Mouse (Mus musculus): ENCODE data around the gene Ctsc. TPM values are rescaled to one million over a fixed set of nuclear protein-coding genes. Genes with fewer than 3 reads are reported as not detected.
"Not testable (repeated sequence)": the region's sequence is repeated elsewhere in the genome, so short reads cannot be mapped to it uniquely, and the experiment has no call there.

Gene Ctsc
- 24.2 and 25.5 TPM in 2 replicates for polyA plus RNA-seq (2014; fragmentation: Nextera tagmentation; extraction: Ambion mirVana)

GRCm38 (mm10) chr7:88277858-88278627, at the start of gene Ctsc:
Gene Ctsc, plus strand, starts transcription at chr7:88278085.
- H3K27ac ChIP-seq (replicated peaks; ENCODE audit: low read depth, low read length) = no peak within 1 kb of the TSS
- peak; percentile 88 for ATAC-seq (replicated peaks; ENCODE audit: insufficient number of reproducible peaks, low FRiP score, low TSS enrichment, low read depth)
- 1% methylated on average over 34 of the region's 34 CpGs for WGBS

GRCm38 (mm10) chr7:88229051-88229450, 48.8 kb upstream of the Ctsc start:
- ATAC-seq (replicated peaks; ENCODE audit: insufficient number of reproducible peaks, low FRiP score, low TSS enrichment, low read depth) = no peak
- 63% methylated on average over 2 of the region's 2 CpGs for WGBS

More at GRCm38 (mm10) chr7:88277858-88278627, at the start of gene Ctsc:
- peak; percentile 84 for DNase-seq (ENCODE audit: low spot score)
- Histone ChIP-seq H3K27me3 (ENCODE audit: control insufficient read depth, insufficient read depth, low read length) (no peaks in the 10 kb centered on the region), H3K36me3 (replicated peaks; ENCODE audit: control insufficient read depth, insufficient read depth, low read depth, low read length) (no peaks in the 10 kb centered on the region), H3K9me3 (replicated peaks; ENCODE audit: control insufficient read depth, low read length) (no peaks in the 10 kb centered on the region), H3K9ac (replicated peaks; ENCODE audit: low read length) (peak within 1 kb of the TSS; percentile 67), H3K4me2 (ENCODE audit: low read depth, low read length) (peak within 1 kb of the TSS; percentile 91), H3K4me3 (ENCODE audit: low read depth, low read length) (peak within 1 kb of the TSS; percentile 44), H3K4me1 (ENCODE audit: control insufficient read depth, insufficient read depth, low read length) (no peaks in the 10 kb centered on the region)

GRCm38 (mm10) chr7:88230121-88230520, 47.8 kb upstream of the Ctsc start:
- Histone ChIP-seq H3K27me3 (ENCODE audit: control insufficient read depth, insufficient read depth, low read length) (no peaks in the 10 kb centered on the region), H3K9me3 (replicated peaks; ENCODE audit: control insufficient read depth, low read length) (no peaks in the 10 kb centered on the region), H3K36me3 (replicated peaks; ENCODE audit: control insufficient read depth, insufficient read depth, low read depth, low read length) (no peaks in the 10 kb centered on the region), H3K4me3 (ENCODE audit: low read depth, low read length) (no peak overlapping the region), H3K4me2 (ENCODE audit: low read depth, low read length) (no peak overlapping the region), H3K9ac (replicated peaks; ENCODE audit: low read length) (no peak overlapping the region), H3K27ac (replicated peaks; ENCODE audit: low read depth, low read length) (no peak overlapping the region), H3K4me1 (ENCODE audit: control insufficient read depth, insufficient read depth, low read length) (no peaks in the 10 kb centered on the region)
- DNase-seq (ENCODE audit: low spot score) = no peak
- no peak for ATAC-seq (replicated peaks; ENCODE audit: insufficient number of reproducible peaks, low FRiP score, low TSS enrichment, low read depth)
- 87% methylated on average over 4 of the region's 4 CpGs for WGBS

More at GRCm38 (mm10) chr7:88229051-88229450, 48.8 kb upstream of the Ctsc start:
- Histone ChIP-seq H3K9ac (replicated peaks; ENCODE audit: low read length) (no peak overlapping the region), H3K4me1 (ENCODE audit: control insufficient read depth, insufficient read depth, low read length) (no peaks in the 10 kb centered on the region), H3K4me2 (ENCODE audit: low read depth, low read length) (no peak overlapping the region), H3K36me3 (replicated peaks; ENCODE audit: control insufficient read depth, insufficient read depth, low read depth, low read length) (no peaks in the 10 kb centered on the region), H3K4me3 (ENCODE audit: low read depth, low read length) (no peak overlapping the region), H3K27ac (replicated peaks; ENCODE audit: low read depth, low read length) (no peak overlapping the region), H3K9me3 (replicated peaks; ENCODE audit: control insufficient read depth, low read length) (no peaks in the 10 kb centered on the region), H3K27me3 (ENCODE audit: control insufficient read depth, insufficient read depth, low read length) (no peaks in the 10 kb centered on the region)
- DNase-seq (ENCODE audit: low spot score) = no peak

GRCm38 (mm10) chr7:88230756-88231522, 46.9 kb upstream of the Ctsc start:
- Histone ChIP-seq H3K9ac (replicated peaks; ENCODE audit: low read length) (no peak overlapping the region), H3K4me2 (ENCODE audit: low read depth, low read length) (no peak overlapping the region), H3K27ac (replicated peaks; ENCODE audit: low read depth, low read length) (no peak overlapping the region), H3K27me3 (ENCODE audit: control insufficient read depth, insufficient read depth, low read length) (no peaks in the 10 kb centered on the region), H3K9me3 (replicated peaks; ENCODE audit: control insufficient read depth, low read length) (no peaks in the 10 kb centered on the region), H3K4me3 (ENCODE audit: low read depth, low read length) (no peak overlapping the region), H3K4me1 (ENCODE audit: control insufficient read depth, insufficient read depth, low read length) (no peaks in the 10 kb centered on the region), H3K36me3 (replicated peaks; ENCODE audit: control insufficient read depth, insufficient read depth, low read depth, low read length) (no peaks in the 10 kb centered on the region)
- 94% methylated on average over 7 of the region's 7 CpGs for WGBS
- no peak for DNase-seq (ENCODE audit: low spot score)
- no peak for ATAC-seq (replicated peaks; ENCODE audit: insufficient number of reproducible peaks, low FRiP score, low TSS enrichment, low read depth)

GRCm38 (mm10) chr7:88243059-88243458, 34.8 kb upstream of the Ctsc start:
- Histone ChIP-seq H3K4me3 (ENCODE audit: low read depth, low read length) (no peak overlapping the region), H3K4me2 (ENCODE audit: low read depth, low read length) (no peak overlapping the region), H3K9me3 (replicated peaks; ENCODE audit: control insufficient read depth, low read length) (no peaks in the 10 kb centered on the region), H3K36me3 (replicated peaks; ENCODE audit: control insufficient read depth, insufficient read depth, low read depth, low read length) (no peaks in the 10 kb centered on the region), H3K4me1 (ENCODE audit: control insufficient read depth, insufficient read depth, low read length) (no peaks in the 10 kb centered on the region), H3K9ac (replicated peaks; ENCODE audit: low read length) (no peak overlapping the region), H3K27me3 (ENCODE audit: control insufficient read depth, insufficient read depth, low read length) (no peaks in the 10 kb centered on the region), H3K27ac (replicated peaks; ENCODE audit: low read depth, low read length) (no peak overlapping the region)
- 82% methylated on average over 3 of the region's 3 CpGs for WGBS
- ATAC-seq (replicated peaks; ENCODE audit: insufficient number of reproducible peaks, low FRiP score, low TSS enrichment, low read depth) (no peak), DNase-seq (ENCODE audit: low spot score) (no peak)

GRCm38 (mm10) chr7:88244462-88244861, 33.4 kb upstream of the Ctsc start:
- DNase-seq (ENCODE audit: low spot score) (no peak), ATAC-seq (replicated peaks; ENCODE audit: insufficient number of reproducible peaks, low FRiP score, low TSS enrichment, low read depth) (no peak)
- Histone ChIP-seq H3K27ac (replicated peaks; ENCODE audit: low read depth, low read length) (no peak overlapping the region), H3K36me3 (replicated peaks; ENCODE audit: control insufficient read depth, insufficient read depth, low read depth, low read length) (no peaks in the 10 kb centered on the region), H3K27me3 (ENCODE audit: control insufficient read depth, insufficient read depth, low read length) (no peaks in the 10 kb centered on the region), H3K4me2 (ENCODE audit: low read depth, low read length) (no peak overlapping the region), H3K4me1 (ENCODE audit: control insufficient read depth, insufficient read depth, low read length) (no peaks in the 10 kb centered on the region), H3K9ac (replicated peaks; ENCODE audit: low read length) (no peak overlapping the region), H3K9me3 (replicated peaks; ENCODE audit: control insufficient read depth, low read length) (no peaks in the 10 kb centered on the region), H3K4me3 (ENCODE audit: low read depth, low read length) (no peak overlapping the region)

GRCm38 (mm10) chr7:88250380-88250779, 27.5 kb upstream of the Ctsc start:
- not testable (repeated sequence) for H3K9ac ChIP-seq (replicated peaks; ENCODE audit: low read length); H3K36me3 ChIP-seq (replicated peaks; ENCODE audit: control insufficient read depth, insufficient read depth, low read depth, low read length); H3K27me3 ChIP-seq (ENCODE audit: control insufficient read depth, insufficient read depth, low read length); ATAC-seq (replicated peaks; ENCODE audit: insufficient number of reproducible peaks, low FRiP score, low TSS enrichment, low read depth); DNase-seq (ENCODE audit: low spot score); H3K9me3 ChIP-seq (replicated peaks; ENCODE audit: control insufficient read depth, low read length); H3K27ac ChIP-seq (replicated peaks; ENCODE audit: low read depth, low read length); H3K4me3 ChIP-seq (ENCODE audit: low read depth, low read length); H3K4me2 ChIP-seq (ENCODE audit: low read depth, low read length); H3K4me1 ChIP-seq (ENCODE audit: control insufficient read depth, insufficient read depth, low read length)
- 89% methylated on average over 2 of the region's 2 CpGs for WGBS

GRCm38 (mm10) chr7:88251535-88251934, 26.4 kb upstream of the Ctsc start:
- no peaks in the 10 kb centered on the region for H3K9me3 ChIP-seq (replicated peaks; ENCODE audit: control insufficient read depth, low read length)
- no peaks in the 10 kb centered on the region for H3K27me3 ChIP-seq (ENCODE audit: control insufficient read depth, insufficient read depth, low read length)
- H3K4me2 ChIP-seq (ENCODE audit: low read depth, low read length) = no peak overlapping the region
- no peak overlapping the region for H3K9ac ChIP-seq (replicated peaks; ENCODE audit: low read length)
- H3K4me1 ChIP-seq (ENCODE audit: control insufficient read depth, insufficient read depth, low read length) = no peaks in the 10 kb centered on the region
- H3K36me3 ChIP-seq (replicated peaks; ENCODE audit: control insufficient read depth, insufficient read depth, low read depth, low read length) = no peaks in the 10 kb centered on the region
- 61% methylated on average over 1 of the region's 1 CpGs for WGBS
- no peak for DNase-seq (ENCODE audit: low spot score)
- no peak for ATAC-seq (replicated peaks; ENCODE audit: insufficient number of reproducible peaks, low FRiP score, low TSS enrichment, low read depth)
- no peak overlapping the region for H3K27ac ChIP-seq (replicated peaks; ENCODE audit: low read depth, low read length)
- H3K4me3 ChIP-seq (ENCODE audit: low read depth, low read length) = no peak overlapping the region
